Mouse (Mus musculus): Measurements from ENCODE around the gene C1qtnf6.

DNA sequence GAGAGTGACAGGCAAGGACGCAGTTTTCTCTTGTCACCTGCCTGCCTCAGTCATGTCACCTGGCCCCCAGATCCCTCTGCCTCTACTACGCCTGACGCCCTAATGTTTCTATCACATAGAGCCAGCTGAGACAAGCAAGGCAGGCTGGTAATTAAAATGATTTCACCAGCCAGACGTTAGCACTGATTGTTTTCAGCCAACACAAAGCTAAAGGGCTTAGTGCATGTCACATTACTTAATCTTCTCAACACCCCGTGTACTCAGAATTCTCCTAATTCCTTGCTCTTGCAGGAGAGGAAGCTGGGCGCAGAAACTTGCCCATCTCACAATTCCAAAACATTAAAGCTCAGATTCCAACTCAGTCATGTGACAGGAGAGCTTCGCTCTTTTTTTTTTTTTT lies 22.8 kb downstream of the C1qtnf6 start:
- TF ChIP-seq CTCF (IDR thresholded peaks at IDR 0.05; ENCODE audit: low read depth, low read length) (no peak), TAL1 (conservative IDR thresholded peaks at IDR 0.05; ENCODE audit: low read depth, low read length) (no peak), GATA2 (IDR thresholded peaks at IDR 0.05; ENCODE audit: borderline replicate concordance, low read depth, low read length) (no peak), GATA1 (IDR thresholded peaks at IDR 0.05; ENCODE audit: borderline replicate concordance, low read length) (no peak), POLR2AphosphoS5 (IDR thresholded peaks at IDR 0.05; ENCODE audit: insufficient replicate concordance, low read depth, low read length) (no peak)

Data from G1E (cell line).